Mouse (Mus musculus) left cerebral cortex, adult 2 months (tissue): Measurements from ENCODE around the gene Gm39566. TPM values are rescaled to one million over a fixed set of nuclear protein-coding genes. Genes with fewer than 3 reads are reported as not detected.

Experiments used
- DNase-seq, 2 experiments: peaks; one replicate each; pipeline ENCODE4 v3.0.0; 2021 to 2022; ENCODE audit warnings: low spot score in 2 of 2, mixed read lengths in 1 of 2; ENCODE audit errors: extremely low spot score in 1 of 2
- H3K27ac ChIP-seq: fragments of 200-600 bp; 2 replicates; pipeline ENCODE4 v1.8.1; 2022
- H3K4me3 ChIP-seq: fragments of 200-600 bp; 2 replicates; pipeline ENCODE4 v1.8.1; 2022
- CTCF ChIP-seq: fragments of 200-600 bp; IDR thresholded peaks from 2 replicates; pipeline ENCODE4 v1.8.1; 2022; ENCODE audit warnings: antibody characterized with exemption, mild to moderate bottlenecking, moderate library complexity
- intact Hi-C: fragments of 180-260 bp; cut with DNase I; formaldehyde crosslinking; loops from one replicate; pipeline ENCODE4 v1.15.1; 2025
- total RNA-seq, 2 experiments: library from RNA; stranded (reverse); gene quantifications; 2 replicates each; pipeline ENCODE4 v1.2.3; 2021

Gm39566 gene
- total RNA-seq, 2 experiments from 2014 or later = not detected

DNA sequence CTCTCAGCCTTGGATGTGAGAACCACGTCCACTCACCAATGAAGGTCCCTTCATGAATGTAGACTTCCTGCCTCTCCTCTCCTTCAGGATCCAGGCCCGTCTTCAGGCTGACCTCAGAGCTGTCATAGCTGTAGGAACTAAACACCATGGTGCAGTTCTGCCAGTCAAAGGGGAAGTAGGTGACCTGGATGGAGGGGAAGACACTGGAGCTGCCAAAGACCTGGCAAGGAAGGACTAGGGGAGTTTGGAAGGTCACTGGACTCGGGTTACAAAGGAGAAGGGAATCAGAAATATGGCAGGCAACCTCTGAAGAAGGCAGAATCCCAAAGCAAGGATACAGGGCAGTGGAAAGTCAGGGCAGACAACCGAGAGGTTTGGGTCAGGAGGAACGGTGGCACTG lies 21.7 kb downstream of the Gm39566 start:
- no peak overlapping the region for H3K4me3 ChIP-seq
- TF ChIP-seq CTCF = no peak
- intact Hi-C loops = no loop called here
- DNase-seq = no peak
- H3K27ac ChIP-seq = no peak overlapping the region

GRCm38 (mm10) chr11:69791420-69791819 lies 23.7 kb downstream of the Gm39566 start:
- intact Hi-C loops = no loop called here
- no peak for TF ChIP-seq CTCF
- no peak overlapping the region for H3K27ac ChIP-seq
- no peak for DNase-seq
- H3K4me3 ChIP-seq = no peak overlapping the region

GRCm38 (mm10) chr11:69789431-69789830 lies 25.7 kb downstream of the Gm39566 start:
- H3K4me3 ChIP-seq = no peak overlapping the region
- no peak overlapping the region for H3K27ac ChIP-seq
- no peak for TF ChIP-seq CTCF
- no peak for DNase-seq
- intact Hi-C loops = no loop called here

- no peak overlapping the region for H3K27ac ChIP-seq
- no peak overlapping the region for H3K4me3 ChIP-seq
- no peak for DNase-seq
- no peak for TF ChIP-seq CTCF
- intact Hi-C loops = no loop called here
Measured at GRCm38 (mm10) chr11:69787306-69787705, 27.8 kb downstream of the Gm39566 start.

- H3K27ac ChIP-seq = no peak overlapping the region
- intact Hi-C loops = no loop called here
- no peak for TF ChIP-seq CTCF
- no peak overlapping the region; the same call in 1 of the 2 replicates for H3K4me3 ChIP-seq
- DNase-seq = no peak
Measured at GRCm38 (mm10) chr11:69784793-69785272, 30.3 kb downstream of the Gm39566 start.

- intact Hi-C loops = no loop called here
- TF ChIP-seq CTCF = no peak
Measured at GRCm38 (mm10) chr11:69781828-69782227, 33.3 kb downstream of the Gm39566 start.

DNA sequence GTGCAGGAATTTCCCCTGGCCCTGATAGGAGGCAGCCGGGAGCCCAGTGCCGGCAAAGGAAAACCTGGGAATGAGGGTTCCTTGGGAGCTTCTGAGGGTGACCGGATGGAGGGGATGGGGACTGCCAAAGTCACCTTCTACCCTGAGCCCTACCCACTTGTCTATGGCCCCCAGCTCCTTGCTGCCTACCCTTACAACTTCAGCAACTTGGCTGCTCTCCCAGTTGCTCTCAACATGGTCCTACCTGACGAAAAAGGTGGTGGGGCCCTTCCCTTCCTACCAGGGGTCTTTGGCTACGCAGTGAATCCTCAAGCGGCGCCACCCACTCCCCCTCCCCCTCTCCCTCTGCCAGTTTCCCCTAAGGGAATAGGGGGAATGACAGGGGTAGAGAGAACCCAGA lies 36.1 kb downstream of the Gm39566 start:
- Histone ChIP-seq H3K4me3 (no peak overlapping the region), H3K27ac (no peak overlapping the region)
- DNase-seq = no peak
- TF ChIP-seq CTCF = no peak
- intact Hi-C loops = no loop called here

More at GRCm38 (mm10) chr11:69781828-69782227, 33.3 kb downstream of the Gm39566 start:
- H3K27ac ChIP-seq = no peak overlapping the region
- no peak for DNase-seq
- no peak overlapping the region for H3K4me3 ChIP-seq

GRCm38 (mm10) chr11:69778258-69778982 lies 36.7 kb downstream of the Gm39566 start:
- DNase-seq = no peak
- no peak overlapping the region for H3K4me3 ChIP-seq
- intact Hi-C loops = no loop called here
- no peak overlapping the region for H3K27ac ChIP-seq
- TF ChIP-seq CTCF = no peak

- no peak for TF ChIP-seq CTCF
Measured at GRCm38 (mm10) chr11:69777504-69778257, 37.4 kb downstream of the Gm39566 start.

GRCm38 (mm10) chr11:69776488-69776887 lies 38.6 kb downstream of the Gm39566 start:
- Histone ChIP-seq H3K4me3 (no peak overlapping the region), H3K27ac (no peak overlapping the region)
- no peak for TF ChIP-seq CTCF
- intact Hi-C loops = no loop called here
- no peak for DNase-seq

More at GRCm38 (mm10) chr11:69777504-69778257, 37.4 kb downstream of the Gm39566 start:
- intact Hi-C loops = no loop called here
- H3K4me3 ChIP-seq = no peak overlapping the region
- DNase-seq = no peak
- H3K27ac ChIP-seq = no peak overlapping the region

- intact Hi-C loops = no loop called here
- Histone ChIP-seq H3K27ac (no peak overlapping the region), H3K4me3 (no peak overlapping the region)
- DNase-seq = no peak
- no peak for TF ChIP-seq CTCF
Measured at GRCm38 (mm10) chr11:69775716-69776115, 39.4 kb downstream of the Gm39566 start.

GRCm38 (mm10) chr11:69774961-69775360 lies 40.1 kb downstream of the Gm39566 start:
- H3K27ac ChIP-seq = no peak overlapping the region
- no peak overlapping the region for H3K4me3 ChIP-seq
- intact Hi-C loops = no loop called here
- no peak for TF ChIP-seq CTCF
- DNase-seq = no peak
